Mouse (Mus musculus) liver, embryonic 13.5 days (tissue): Measurements from ENCODE around the gene Fmr1. TPM values are rescaled to one million over a fixed set of nuclear protein-coding genes. Genes with fewer than 3 reads are reported as not detected.

Source experiments
- polyA plus RNA-seq: library from polyadenylated mRNA; unstranded; fragments of >200 nt; fragmentation: Nextera tagmentation; extraction: Ambion mirVana; gene quantifications from 2 replicates; pipeline ENCODE4 v1.2.1, GENCODE M21; 2015

The Fmr1 gene
- polyA plus RNA-seq, 1 experiment from 2014 or later, result 24.3 TPM

Other genes with a start within 250 kb of the Fmr1 start
- 0.89 and 1.2 TPM in 2 replicates for gene Fmr1nb, start 83.3 kb downstream of the Fmr1 start, polyA plus RNA-seq
- gene Gm14698, start 142.6 kb downstream of the Fmr1 start, polyA plus RNA-seq, result 1.5 TPM in 2 replicates
- gene Gm6812, start 214.5 kb downstream of the Fmr1 start, polyA plus RNA-seq, result not detected in 2 replicates